8 mouse cellular contexts compared by ENCODE assay signal in genomic region chr13:103173545-103174182, GRCm38 (mm10).
DNase-seq lines count a peak whose midpoint lies in the region; ATAC-seq and TF ChIP-seq lines count a peak whose summit lies in the region.
"Had no signal": no experiment of that assay in that cellular context is flagged by ENCODE, and none has a peak within 500 bp of the region (broad histone marks: within the 10 kb centered on the region; RNA-seq: fewer than 3 reads in every experiment).

No protein-coding gene starts in this region.

- no peak overlapping the region for H3K4me3 ChIP-seq in G1E (ENCODE audit: low read depth, low read length)
- H3K4me3 ChIP-seq in hindbrain, embryonic 14.5 days (replicated peaks; ENCODE audit: low read length) = no peak overlapping the region
- H3K4me3 ChIP-seq in midbrain, embryonic 10.5 days = no peak overlapping the region
- H3K4me3 ChIP-seq: stomach, embryonic 15.5 days had no signal

- 0 out of 2 replicates have a peak overlapping the region, but pooled peaks have one; percentile 28 for H3K4me2 ChIP-seq in hindbrain, embryonic 14.5 days (replicated peaks)
- H3K4me2 ChIP-seq: stomach, embryonic 15.5 days had no signal

- H3K27ac ChIP-seq in hindbrain, embryonic 14.5 days = no peak overlapping the region
- no peak overlapping the region for H3K27ac ChIP-seq in midbrain, embryonic 10.5 days (replicated peaks)
- H3K27ac ChIP-seq: stomach, embryonic 15.5 days had no signal

- H3K9ac ChIP-seq in hindbrain, embryonic 14.5 days = no peak overlapping the region
- H3K9ac ChIP-seq: stomach, embryonic 15.5 days had no signal

- peaks cover 6% of the 10 kb centered on the region; the same call in 1 of the 2 replicates for H3K27me3 ChIP-seq in G1E (ENCODE audit: insufficient read depth, low read length)
- no peaks in the 10 kb centered on the region for H3K27me3 ChIP-seq in hindbrain, embryonic 14.5 days (ENCODE audit: control insufficient read depth, insufficient read depth, low read length)
- no peaks in the 10 kb centered on the region for H3K27me3 ChIP-seq in midbrain, embryonic 10.5 days (ENCODE audit: low read depth, poor library complexity, severe bottlenecking)
- H3K27me3 ChIP-seq: stomach, embryonic 15.5 days had no signal

- no peaks in the 10 kb centered on the region for H3K9me3 ChIP-seq in G1E (replicated peaks)
- no peaks in the 10 kb centered on the region for H3K9me3 ChIP-seq in hindbrain, embryonic 14.5 days (ENCODE audit: control insufficient read depth, low read length)
- no peaks in the 10 kb centered on the region for H3K9me3 ChIP-seq in midbrain, embryonic 10.5 days (replicated peaks)
- H3K9me3 ChIP-seq: stomach, embryonic 15.5 days had no signal

- H3K36me3 ChIP-seq in G1E (replicated peaks) = no peaks in the 10 kb centered on the region
- H3K36me3 ChIP-seq in hindbrain, embryonic 14.5 days (replicated peaks; ENCODE audit: control insufficient read depth, insufficient read depth) = no peaks in the 10 kb centered on the region
- H3K36me3 ChIP-seq in midbrain, embryonic 10.5 days = no peaks in the 10 kb centered on the region
- H3K36me3 ChIP-seq: stomach, embryonic 15.5 days had no signal

- 25% methylated on average over 7 of the region's 7 CpGs for WGBS in hindbrain, embryonic 14.5 days
- 44% methylated on average over 7 of the region's 7 CpGs for WGBS in midbrain, embryonic 10.5 days

- H3K4me1 ChIP-seq in G1E (ENCODE audit: insufficient read depth, low read depth, low read length) = no peaks in the 10 kb centered on the region
- H3K4me1 ChIP-seq in hindbrain, embryonic 14.5 days (replicated peaks; ENCODE audit: control insufficient read depth, insufficient read depth, low read length) = 0 out of 2 replicates have a peak, but pooled peaks cover 9% of the 10 kb centered on the region
- peaks cover 17% of the 10 kb centered on the region for H3K4me1 ChIP-seq in midbrain, embryonic 10.5 days
- H3K4me1 ChIP-seq: stomach, embryonic 15.5 days had no signal

- TF ChIP-seq CTCF in G1E (IDR thresholded peaks at IDR 0.05; ENCODE audit: low read depth, low read length) = no peak

- peak; percentile 8 for DNase-seq in G1E (ENCODE audit: low spot score)
- peak; percentile 47 for DNase-seq in adrenal gland, adult 8-10 months
- peak; percentile 60 for DNase-seq in fibroblast of lung, adult 2 months (ENCODE audit: low read depth)
- DNase-seq in hindbrain, embryonic 14.5 days (ENCODE audit: low spot score) = peak; percentile 92
- DNase-seq in layer of hippocampus, postnatal 25 days (ENCODE audit: extremely low spot score in 1 of 2, low spot score in 1 of 2) = peak; percentile 43 to 79
- DNase-seq in midbrain, embryonic 10.5 days (ENCODE audit: low spot score) = peak; percentile 56
- peak; percentile 67 for DNase-seq in right cerebral cortex, postnatal 4 days

- ATAC-seq in G1E (ENCODE audit: extremely low read depth, insufficient number of reproducible peaks, low FRiP score, poor library complexity, severe bottlenecking) = no peak
- ATAC-seq in hindbrain, embryonic 14.5 days (ENCODE audit: low FRiP score) = peak; percentile 68

Comparison
In these comparisons a context has a peak if more than half of its experiments do, and no peak if none do; other contexts are left out.
1. DNase-seq: peak in every context shown above with its lines; median percentile 92 in hindbrain, embryonic 14.5 days; 67 in right cerebral cortex, postnatal 4 days; 61 in layer of hippocampus, postnatal 25 days; 60 in fibroblast of lung, adult 2 months; 56 in midbrain, embryonic 10.5 days; 47 in adrenal gland, adult 8-10 months; 8 in G1E.